In genomic region chr19:6140374-6140677, GRCm38 (mm10) we compare ENCODE assay signal across 7 mouse cellular contexts. TPM values are rescaled to one million over a fixed set of nuclear protein-coding genes. Genes with fewer than 3 reads are reported as not detected.
A peak's percentile ranks its signal among the peaks of the same experiment; 100 is the strongest.
DNase-seq lines count a peak whose midpoint lies in the region; ATAC-seq and TF ChIP-seq lines count a peak whose summit lies in the region.

No protein-coding gene starts in this region.

- no peaks in the 10 kb centered on the region for H3K9me3 ChIP-seq in forebrain, embryonic 13.5 days (replicated peaks)
- no peaks in the 10 kb centered on the region for H3K9me3 ChIP-seq in liver, embryonic 13.5 days (replicated peaks)

- TF ChIP-seq CTCF in testis, adult 2 months (IDR thresholded peaks at IDR 0.05; ENCODE audit: control insufficient read depth, insufficient read depth, insufficient replicate concordance, low read depth, low read length) = no peak

- no peak for DNase-seq in testis, postnatal 14 days (ENCODE audit: low spot score)
- no peak for DNase-seq in liver, embryonic 13.5 days
- DNase-seq in adrenal gland, postnatal 36 days = no peak
- no peak for DNase-seq in gastrocnemius, postnatal 4 days (ENCODE audit: low spot score in 2 of 2)
- DNase-seq in frontal cortex, adult 2 months (ENCODE audit: extremely low spot score in 1 of 2, low spot score in 1 of 2) = no peak

- TF ChIP-seq POLR2A in testis, adult 2 months (IDR thresholded peaks at IDR 0.05; ENCODE audit: control insufficient read depth, low read depth, low read length) = no peak

- peak overlapping the region; percentile 97 for H3K27ac ChIP-seq in testis, adult 2 months (ENCODE audit: control insufficient read depth, insufficient read depth, low read depth, low read length)
- H3K27ac ChIP-seq in forebrain, embryonic 13.5 days = peak overlapping the region; percentile 97
- peak overlapping the region; percentile 99 for H3K27ac ChIP-seq in liver, embryonic 13.5 days

- H3K4me2 ChIP-seq in forebrain, embryonic 13.5 days = peak overlapping the region; percentile 74
- H3K4me2 ChIP-seq in liver, embryonic 13.5 days = peak overlapping the region; percentile 98

- H3K27me3 ChIP-seq in testis, adult 2 months (ENCODE audit: control insufficient read depth, insufficient read depth, low read length) = no peaks in the 10 kb centered on the region
- H3K27me3 ChIP-seq in forebrain, embryonic 13.5 days = no peaks in the 10 kb centered on the region
- no peaks in the 10 kb centered on the region for H3K27me3 ChIP-seq in liver, embryonic 13.5 days

- H3K9ac ChIP-seq in forebrain, embryonic 13.5 days = peak overlapping the region; percentile 86
- H3K9ac ChIP-seq in liver, embryonic 13.5 days = peak overlapping the region; percentile 90

- WGBS in forebrain, embryonic 13.5 days = 6% methylated on average over 16 of the region's 16 CpGs
- WGBS in liver, embryonic 13.5 days (ENCODE audit: insufficient replicate concordance) = 6% methylated on average over 16 of the region's 16 CpGs

- no peak for ATAC-seq in forebrain, embryonic 13.5 days
- peak; percentile 53; the same call in 1 of the 2 replicates for ATAC-seq in liver, embryonic 13.5 days (ENCODE audit: low read depth)

- H3K4me1 ChIP-seq in testis, adult 2 months (ENCODE audit: control insufficient read depth, insufficient read depth, low read length) = peaks cover 7% of the 10 kb centered on the region
- H3K4me1 ChIP-seq in forebrain, embryonic 13.5 days = peaks cover 14% of the 10 kb centered on the region
- H3K4me1 ChIP-seq in liver, embryonic 13.5 days (replicated peaks) = peaks cover 28% of the 10 kb centered on the region

- peak overlapping the region; percentile 97 for H3K4me3 ChIP-seq in testis, adult 2 months (ENCODE audit: control insufficient read depth, low read depth, low read length)
- peak overlapping the region; percentile 64 for H3K4me3 ChIP-seq in forebrain, embryonic 13.5 days
- peak overlapping the region; percentile 83 for H3K4me3 ChIP-seq in liver, embryonic 13.5 days (replicated peaks)

- no peaks in the 10 kb centered on the region for H3K36me3 ChIP-seq in testis, adult 2 months (ENCODE audit: control insufficient read depth, insufficient read depth, low read length)
- peaks cover 26% of the 10 kb centered on the region for H3K36me3 ChIP-seq in forebrain, embryonic 13.5 days (ENCODE audit: poor library complexity, severe bottlenecking)
- peaks cover 21% of the 10 kb centered on the region for H3K36me3 ChIP-seq in liver, embryonic 13.5 days

RNA-seq across cellular contexts. Expression of gene Batf2, which starts 0.5 kb away (rescaled TPM):
- polyA plus RNA-seq in testis, adult 2 months (2012; rRNA removed) = 0.83 and 1.1 TPM in 2 replicates
- not detected in 2 replicates for polyA plus RNA-seq in forebrain, embryonic 13.5 days (2015; fragmentation: Nextera tagmentation; extraction: Ambion mirVana)
- polyA plus RNA-seq in liver, embryonic 13.5 days (2015; fragmentation: Nextera tagmentation; extraction: Ambion mirVana) = 0.12 and 0.29 TPM in 2 replicates
- total RNA-seq in adrenal gland, postnatal 36 days (2021) = 1 to 10 TPM; 1.2 to 2.0 TPM
- under 1 TPM; 0.26 to 0.42 TPM for total RNA-seq in gastrocnemius, postnatal 4 days (2021)
- 0.54 and 0.63 TPM in 2 replicates for polyA plus RNA-seq in frontal cortex, adult 2 months (2012; rRNA removed)

RNA-seq across cellular contexts. Expression of gene Arl2, which starts 1.0 kb away (rescaled TPM):
- polyA plus RNA-seq in testis, adult 2 months (2012; rRNA removed) = 61.5 and 65.5 TPM in 2 replicates
- 86.1 and 87.1 TPM in 2 replicates for polyA plus RNA-seq in forebrain, embryonic 13.5 days (2015; fragmentation: Nextera tagmentation; extraction: Ambion mirVana)
- 37.1 and 38.0 TPM in 2 replicates for polyA plus RNA-seq in liver, embryonic 13.5 days (2015; fragmentation: Nextera tagmentation; extraction: Ambion mirVana)
- 10 to 100 TPM; 80.5 to 81.7 TPM for total RNA-seq in adrenal gland, postnatal 36 days (2021)
- 10 to 100 TPM; 60.2 to 61.7 TPM for total RNA-seq in gastrocnemius, postnatal 4 days (2021)
- 123 and 135 TPM in 2 replicates for polyA plus RNA-seq in frontal cortex, adult 2 months (2012; rRNA removed)

RNA-seq across cellular contexts. Expression of gene Snx15, which starts 12.2 kb away (rescaled TPM):
- polyA plus RNA-seq in testis, adult 2 months (2012; rRNA removed) = 13.7 and 15.7 TPM in 2 replicates
- 32.5 and 35.0 TPM in 2 replicates for polyA plus RNA-seq in forebrain, embryonic 13.5 days (2015; fragmentation: Nextera tagmentation; extraction: Ambion mirVana)
- 46.5 and 48.5 TPM in 2 replicates for polyA plus RNA-seq in liver, embryonic 13.5 days (2015; fragmentation: Nextera tagmentation; extraction: Ambion mirVana)
- total RNA-seq in adrenal gland, postnatal 36 days (2021) = 10 to 100 TPM; 29.0 to 29.2 TPM
- 10 to 100 TPM; 16.2 to 17.1 TPM for total RNA-seq in gastrocnemius, postnatal 4 days (2021)
- polyA plus RNA-seq in frontal cortex, adult 2 months (2012; rRNA removed) = 63.5 and 65.2 TPM in 2 replicates

RNA-seq across cellular contexts. Expression of gene Sac3d1, which starts 21.9 kb away (rescaled TPM):
- polyA plus RNA-seq in testis, adult 2 months (2012; rRNA removed) = 22.3 and 26.8 TPM in 2 replicates
- polyA plus RNA-seq in forebrain, embryonic 13.5 days (2015; fragmentation: Nextera tagmentation; extraction: Ambion mirVana) = 45.4 and 46.4 TPM in 2 replicates
- polyA plus RNA-seq in liver, embryonic 13.5 days (2015; fragmentation: Nextera tagmentation; extraction: Ambion mirVana) = 27.5 and 27.9 TPM in 2 replicates
- 10 to 100 TPM; 15.4 to 17.7 TPM for total RNA-seq in adrenal gland, postnatal 36 days (2021)
- total RNA-seq in gastrocnemius, postnatal 4 days (2021) = 10 to 100 TPM; 14.8 to 16.2 TPM
- polyA plus RNA-seq in frontal cortex, adult 2 months (2012; rRNA removed) = 24.2 and 29.4 TPM in 2 replicates

RNA-seq across cellular contexts. Expression of gene Naaladl1, which starts 34.7 kb away (rescaled TPM):
- polyA plus RNA-seq in testis, adult 2 months (2012; rRNA removed) = 4.0 TPM in 2 replicates
- 0.43 and 0.87 TPM in 2 replicates for polyA plus RNA-seq in forebrain, embryonic 13.5 days (2015; fragmentation: Nextera tagmentation; extraction: Ambion mirVana)
- 2.2 and 2.6 TPM in 2 replicates for polyA plus RNA-seq in liver, embryonic 13.5 days (2015; fragmentation: Nextera tagmentation; extraction: Ambion mirVana)
- total RNA-seq in adrenal gland, postnatal 36 days (2021) = under 1 TPM in 1 of 2 experiments, not detected in 1; 0.10 TPM
- total RNA-seq in gastrocnemius, postnatal 4 days (2021) = under 1 TPM; 0.27 to 0.44 TPM
- 0.26 and 0.32 TPM in 2 replicates for polyA plus RNA-seq in frontal cortex, adult 2 months (2012; rRNA removed)
